Mouse (Mus musculus) liver, postnatal 0 days (tissue): Measurements from ENCODE around the gene Ccdc186.

ENCODE experiments used
- CTCF ChIP-seq: sonication (generic); IDR thresholded peaks from 2 replicates; pipeline ENCODE4 v1.5.1; 2016; ENCODE audit warnings: antibody characterized with exemption, low read depth
- EP300 ChIP-seq: IDR thresholded peaks from 2 replicates; pipeline ENCODE4 v1.6.1; 2016; ENCODE audit warnings: antibody characterized with exemption, low read depth, mild to moderate bottlenecking

DNA sequence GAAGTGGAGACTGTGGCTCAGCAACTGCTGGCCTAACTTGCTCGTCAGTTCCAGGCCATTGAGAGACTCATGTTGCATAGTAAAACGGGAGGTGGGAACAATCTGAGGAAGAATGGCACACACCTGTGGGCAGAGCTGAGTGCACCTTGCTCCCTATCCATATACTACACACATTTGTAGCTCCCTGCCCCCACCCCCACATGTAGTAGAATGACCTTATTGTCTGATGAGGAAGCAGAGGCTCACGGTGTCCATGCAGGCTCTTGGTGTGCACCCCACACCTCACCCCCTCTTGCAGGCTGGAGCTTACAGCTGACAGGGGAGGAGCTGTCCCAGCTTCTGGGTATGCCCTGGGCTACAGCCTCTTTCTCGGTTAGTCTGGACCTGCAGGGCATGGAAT, 45.7 kb upstream of the Ccdc186 start:
- no peak for TF ChIP-seq CTCF
- no peak for TF ChIP-seq EP300
